Mouse (Mus musculus): ENCODE data around the gene Srd5a3.

Srd5a3 gene

DNA sequence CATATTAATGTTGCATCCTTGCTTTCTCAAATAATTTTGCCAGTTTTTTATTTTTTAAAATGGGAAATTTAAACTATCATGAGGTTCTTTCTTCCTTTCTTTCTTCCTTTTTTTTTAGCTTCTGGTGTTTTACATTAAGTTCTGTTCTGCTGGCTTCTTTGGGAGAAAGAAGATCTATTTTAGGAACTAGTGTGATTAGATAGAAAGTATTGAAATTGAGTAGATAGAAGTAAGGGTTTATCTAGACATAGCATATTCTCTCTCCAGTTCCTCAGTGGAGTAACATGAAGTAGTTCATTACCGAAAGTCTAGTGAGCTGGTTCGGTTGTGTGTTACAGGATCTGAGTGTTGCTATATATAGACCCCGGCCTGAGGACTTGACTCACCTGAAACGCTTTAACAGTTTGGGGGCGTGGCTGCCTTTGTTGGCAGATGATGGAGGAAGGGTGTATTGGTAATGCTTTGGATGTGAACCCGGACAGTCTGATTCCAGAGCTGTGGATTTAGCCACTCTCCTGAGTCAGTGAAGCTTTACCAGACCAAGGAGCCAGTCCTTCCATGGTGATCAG lies 54.4 kb downstream of the Srd5a3 start:
- DNase-seq: no peak

DNA sequence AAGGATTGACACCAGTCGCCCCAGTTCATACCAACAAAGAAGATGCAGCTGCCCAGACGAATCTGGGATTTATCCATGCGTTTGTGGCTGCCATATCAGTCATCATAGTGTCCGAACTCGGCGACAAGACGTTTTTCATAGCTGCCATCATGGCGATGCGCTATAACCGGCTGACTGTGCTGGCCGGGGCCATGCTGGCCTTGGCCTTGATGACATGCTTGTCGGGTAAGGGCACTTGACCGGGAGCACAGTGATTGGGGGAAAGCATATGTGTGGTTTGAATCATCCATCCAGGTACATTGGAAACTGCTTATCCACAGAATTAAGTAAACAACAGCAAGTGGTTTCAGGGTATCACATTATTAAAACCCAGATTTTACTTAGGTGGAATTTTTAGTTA lies 59.3 kb downstream of the Srd5a3 start:
- no peak for DNase-seq

DNA sequence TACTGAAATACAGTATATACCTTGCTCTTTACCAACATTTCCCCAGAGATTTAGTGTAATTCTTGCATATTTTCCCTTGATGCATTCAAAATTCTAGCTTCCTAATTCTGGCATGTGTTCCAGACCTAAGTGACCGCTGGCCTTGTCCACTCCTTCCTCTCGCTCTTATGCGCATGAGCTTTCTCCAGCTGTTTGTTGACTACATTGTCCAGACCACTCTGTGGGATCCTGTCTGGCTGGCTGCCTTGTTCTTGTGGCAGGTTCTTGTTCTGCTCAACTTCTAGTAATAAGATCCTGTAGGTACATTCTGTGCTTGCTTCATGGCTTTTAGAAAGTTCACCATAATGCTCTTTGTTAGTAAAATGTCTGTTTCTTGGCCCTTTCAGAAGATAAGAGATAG lies 63.1 kb downstream of the Srd5a3 start:
- DNase-seq: no peak

All from kidney, adult 9 months (tissue).